Mouse (Mus musculus) effector memory CD4-positive, alpha-beta T cell, adult 5 months (primary cell): ENCODE measurements around the gene Xab2. TPM values are rescaled to one million over a fixed set of nuclear protein-coding genes. Genes with fewer than 3 reads are reported as not detected.

Experiments
- polyA plus RNA-seq: library from polyadenylated mRNA; unstranded; fragments of 100-300 nt; shearing (Covaris generic); gene quantifications from one replicate; pipeline ENCODE4 v1.2.1, GENCODE M21; 2017

Gene Xab2
- 102 TPM for polyA plus RNA-seq

DNA sequence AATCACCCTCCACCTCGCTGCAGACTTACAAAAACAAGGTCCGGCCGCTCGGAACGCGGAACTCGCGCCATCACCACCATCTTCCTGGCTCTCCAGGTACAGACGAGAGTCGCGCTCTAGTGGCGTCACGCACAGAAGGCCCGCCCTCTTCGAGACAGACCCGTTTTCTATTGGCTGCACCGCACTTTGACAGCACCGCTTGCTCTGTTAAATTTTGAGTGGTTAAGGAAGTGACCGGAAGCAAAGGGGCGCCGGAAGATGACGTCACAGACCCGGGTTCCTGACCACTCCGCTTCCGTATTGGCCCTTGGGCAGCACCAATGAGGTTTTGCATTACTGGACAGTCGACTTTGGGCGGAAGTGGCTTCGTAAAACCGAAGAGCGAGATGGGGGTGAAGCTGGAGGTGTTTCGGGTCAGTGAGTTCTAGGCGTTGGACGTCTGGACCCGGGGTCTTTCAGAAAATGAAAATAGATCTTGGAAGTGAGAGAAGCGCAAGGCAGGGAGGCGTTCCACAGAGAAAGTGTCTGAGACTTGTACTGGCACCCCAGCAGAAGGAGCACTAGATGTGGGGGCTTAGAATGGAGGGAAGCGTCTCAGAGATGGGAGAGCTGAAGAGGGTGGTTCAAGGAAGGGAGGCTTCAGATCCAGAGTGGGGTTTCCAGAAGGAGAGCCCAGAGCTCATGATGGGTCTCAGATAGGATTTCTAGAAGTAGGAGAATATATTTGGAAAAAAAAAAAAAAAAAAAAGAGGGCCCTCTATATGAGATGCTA, at the start of gene Xab2, which contains the start of gene Pet100:
Xab2 (minus strand) TSS at position 118 of the 772 bp plus-strand sequence.
Pet100 (plus strand) TSS at position 350 of the 772 bp plus-strand sequence.

DNA sequence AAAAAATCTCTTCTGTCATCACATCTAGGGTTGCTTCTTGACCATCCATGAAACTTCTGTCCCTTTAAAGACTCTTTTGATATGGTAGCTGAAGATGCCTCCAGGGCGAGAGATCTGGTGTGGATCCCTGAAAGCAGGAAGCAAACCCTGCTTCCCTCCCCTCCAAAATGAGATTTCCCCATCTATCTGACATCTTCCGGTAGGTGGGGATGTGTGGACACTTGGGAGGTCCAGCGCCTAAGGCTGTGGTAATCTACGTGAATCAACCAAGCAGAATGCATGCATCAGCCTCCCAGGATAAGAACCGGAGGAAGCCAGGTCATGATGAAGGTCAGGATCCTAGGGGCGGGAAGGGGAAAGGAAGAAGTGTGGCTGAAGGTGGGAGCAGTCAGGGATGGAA, 44.4 kb upstream of the Xab2 start, which contains the start of gene Mcemp1:
Mcemp1 (plus strand) TSS at position 248 of the 400 bp plus-strand sequence.

DNA sequence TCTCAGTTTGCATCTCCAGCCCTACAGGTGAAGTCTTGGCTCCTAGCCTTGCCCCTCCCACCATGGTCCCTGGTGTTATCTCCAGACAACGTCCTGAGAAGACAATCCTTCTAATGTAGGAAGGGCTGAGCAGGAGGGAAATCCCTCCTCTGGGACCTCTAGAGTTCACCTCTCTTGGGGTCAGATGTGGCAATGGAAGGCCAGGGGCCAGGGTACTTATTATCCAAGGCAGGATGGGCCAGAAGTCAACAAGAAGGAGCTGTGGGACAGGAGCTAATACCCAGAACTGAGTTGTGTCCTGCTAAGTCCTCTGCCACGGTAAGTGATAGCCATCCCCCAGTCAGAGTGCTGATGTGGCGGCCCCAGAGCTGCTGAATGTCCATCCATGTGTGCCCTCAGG, 34.4 kb upstream of the Xab2 start, which contains the start of gene Retn:
Retn (plus strand) TSS at position 245 of the 400 bp plus-strand sequence.

DNA sequence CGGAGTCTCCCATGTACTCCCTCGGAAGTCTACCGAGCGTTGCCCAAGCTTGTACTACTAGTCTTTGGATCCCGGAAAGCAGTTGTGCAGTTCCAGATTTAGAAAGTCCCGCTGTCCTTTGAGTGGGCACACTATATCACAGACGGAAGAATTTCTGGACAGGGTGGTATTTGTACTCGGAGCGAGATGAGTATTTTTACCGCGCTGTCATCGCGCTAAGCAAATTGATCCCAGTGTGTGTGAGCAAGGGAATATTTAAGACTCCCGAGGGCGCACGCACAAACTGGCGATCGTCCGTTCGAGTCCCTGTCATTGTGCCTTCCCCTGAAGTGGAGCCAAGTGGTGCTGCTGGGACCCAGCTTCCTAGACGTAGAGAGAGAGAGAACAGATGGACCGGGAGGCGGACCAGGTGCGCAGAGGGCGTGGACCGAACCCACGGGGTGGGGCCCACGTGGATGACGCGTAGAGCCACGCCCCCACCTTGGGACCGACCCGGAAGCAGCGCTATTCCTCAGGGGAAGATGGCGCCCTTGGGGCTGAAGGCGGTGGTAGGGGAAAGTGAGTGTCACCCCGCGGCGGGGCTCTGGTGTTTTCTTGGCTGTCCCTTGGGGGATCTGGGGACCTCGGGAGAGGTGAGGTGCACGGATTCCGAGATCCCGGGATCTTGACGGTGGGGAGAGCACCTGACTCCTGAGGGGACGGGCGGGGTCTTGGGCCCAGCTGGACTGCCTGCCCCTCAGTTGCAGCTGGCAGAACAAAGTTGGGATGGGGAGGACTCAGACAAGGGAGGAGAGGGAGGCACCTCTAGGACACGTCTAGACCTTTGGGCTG, 9.7 kb upstream of the Xab2 start, which contains the start of gene Stxbp2:
Stxbp2 (plus strand) TSS at position 309 of the 831 bp plus-strand sequence.

DNA sequence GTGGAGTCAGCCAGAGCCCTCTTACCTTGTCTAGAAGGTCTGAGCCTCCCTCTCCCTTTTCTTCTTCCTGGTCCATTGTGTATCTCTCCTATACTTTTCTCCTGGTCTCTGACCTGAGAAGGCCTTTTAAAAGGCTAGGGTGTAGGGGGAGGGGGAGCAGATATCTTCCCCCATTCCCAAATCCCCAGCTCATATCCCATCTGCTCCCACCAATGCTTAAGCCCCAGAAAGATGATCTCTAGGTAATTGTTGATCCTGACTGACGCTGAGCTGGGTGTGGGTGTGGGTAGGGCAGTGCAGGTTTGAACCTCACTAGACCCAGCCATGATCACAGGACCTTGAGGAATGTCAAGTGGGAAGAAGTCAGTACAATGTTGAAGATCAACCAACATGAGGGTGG, 4.3 kb upstream of the Xab2 start, which contains the start of gene Pcp2:
Pcp2 (minus strand) TSS at position 101 of the 400 bp plus-strand sequence.

DNA sequence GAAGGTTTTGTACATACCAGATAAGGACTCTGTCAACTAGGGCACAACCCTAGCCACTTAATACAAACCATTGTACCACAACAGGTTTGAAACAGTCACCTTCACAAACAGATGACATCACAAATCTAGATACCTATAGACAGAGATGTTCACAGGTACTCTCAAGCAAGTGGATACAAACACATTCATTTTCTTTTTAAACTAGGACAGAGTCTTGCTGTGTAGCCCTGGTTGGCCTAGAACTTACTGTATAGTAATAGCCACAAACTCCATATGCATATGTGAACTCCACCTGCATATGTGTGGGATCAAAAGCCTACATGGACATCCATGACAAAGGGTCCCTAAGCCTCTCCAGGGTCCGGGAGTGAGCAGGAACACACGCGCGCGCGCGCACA, 34.1 kb downstream of the Xab2 start, which contains the start of gene Camsap3:
Camsap3 (plus strand) TSS at position 301 of the 398 bp plus-strand sequence.

DNA sequence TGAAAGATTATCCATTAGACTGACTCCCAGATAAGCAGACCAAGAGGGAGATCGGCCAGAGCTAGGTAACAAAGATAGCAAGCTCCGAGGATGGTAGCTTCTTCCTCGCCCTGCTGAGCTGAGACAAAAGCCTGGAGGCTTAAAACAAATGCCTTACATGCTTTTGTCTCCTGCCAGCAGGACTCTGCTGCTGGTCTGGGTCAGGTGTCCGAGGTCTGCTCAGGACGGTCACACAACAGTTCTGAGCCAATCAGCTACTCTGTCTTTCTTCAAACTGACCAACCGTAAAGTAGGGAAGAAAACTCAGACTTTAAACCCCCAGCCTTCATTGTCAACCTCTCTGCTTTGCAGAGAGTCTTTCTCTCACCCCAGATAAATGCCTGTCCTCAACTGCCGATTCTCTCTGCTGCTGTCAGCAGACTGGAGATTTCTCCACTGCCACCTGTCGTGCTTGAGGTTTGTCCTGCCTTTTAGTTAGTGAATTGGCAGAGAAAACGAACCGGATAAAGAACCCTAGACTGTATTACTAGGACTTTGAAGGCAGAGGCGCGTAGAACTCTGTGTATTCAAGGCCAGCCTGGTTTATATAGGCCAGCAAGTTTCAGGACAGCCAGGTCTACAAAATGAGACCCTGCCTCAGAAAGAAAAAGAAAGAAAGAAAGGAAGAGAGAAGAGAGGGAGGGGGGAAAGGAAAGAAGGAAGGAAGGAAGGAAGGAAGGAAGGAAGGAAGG, 53.3 kb downstream of the Xab2 start, which contains the start of gene C330021F23Rik:
C330021F23Rik (plus strand) TSS at position 350 of the 731 bp plus-strand sequence.

Other genes with a start within 250 kb of the Xab2 start
- gene Arhgef18, start 228.3 kb downstream of the Xab2 start, polyA plus RNA-seq: 101 TPM
- gene Pex11g, start 153.6 kb downstream of the Xab2 start, polyA plus RNA-seq: 2.1 TPM
- gene Tex45, start 150.5 kb downstream of the Xab2 start, polyA plus RNA-seq: not detected
- gene Zfp358, start 128.2 kb downstream of the Xab2 start, polyA plus RNA-seq: 1.9 TPM
- gene Mcoln1, start 120.9 kb downstream of the Xab2 start, polyA plus RNA-seq: 87.3 TPM
- gene Pnpla6, start 105.9 kb downstream of the Xab2 start, polyA plus RNA-seq: 29.0 TPM
- not detected for gene C330021F23Rik, start 53.3 kb downstream of the Xab2 start, polyA plus RNA-seq
- 0.44 TPM for gene Camsap3, start 34.0 kb downstream of the Xab2 start, polyA plus RNA-seq
- 68.8 TPM for gene Pet100, start 232 bp upstream of the Xab2 start, polyA plus RNA-seq
- gene Pcp2, start 4.2 kb upstream of the Xab2 start, polyA plus RNA-seq: not detected
- gene Stxbp2, start 9.6 kb upstream of the Xab2 start, polyA plus RNA-seq: 160 TPM
- not detected for gene Retn, start 34.5 kb upstream of the Xab2 start, polyA plus RNA-seq
- not detected for gene Mcemp1, start 44.4 kb upstream of the Xab2 start, polyA plus RNA-seq
- gene Fcor, start 51.0 kb upstream of the Xab2 start, polyA plus RNA-seq: not detected
- 17.5 TPM for gene Trappc5, start 55.0 kb upstream of the Xab2 start, polyA plus RNA-seq
- gene Fcer2a, start 72.9 kb upstream of the Xab2 start, polyA plus RNA-seq: not detected
- gene Clec4g, start 99.3 kb upstream of the Xab2 start, polyA plus RNA-seq: not detected
- gene Cd209a, start 127.7 kb upstream of the Xab2 start, polyA plus RNA-seq: 0.34 TPM
- not detected for gene Cd209e, start 233.0 kb upstream of the Xab2 start, polyA plus RNA-seq